Mouse (Mus musculus) CH12.LX (cell line): Measurements from ENCODE around the gene Tkt. TPM values are rescaled to one million over a fixed set of nuclear protein-coding genes. Genes with fewer than 3 reads are reported as not detected.
A peak's percentile ranks its signal among the peaks of the same experiment; 100 is the strongest.

Experiments used
- DNase-seq: peaks from one replicate; pipeline ENCODE4 v3.0.0-alpha.2; 2013; ENCODE audit errors: extremely low read depth
- H3K27ac ChIP-seq: 2 replicates; pipeline ENCODE4 v1.5.1; 2012; ENCODE audit warnings: low read depth, mild to moderate bottlenecking, control low read depth, moderate library complexity; ENCODE audit not compliant: insufficient read depth
- H3K27me3 ChIP-seq: replicated peaks from 2 replicates; pipeline ENCODE3; 2012; ENCODE audit warnings: inconsistent platforms
- H3K36me3 ChIP-seq, 2 experiments: replicated peaks in 1 of 2; 2 replicates each; pipeline versions ENCODE3 to v1.6.1; 2012; ENCODE audit warnings: inconsistent platforms in 1 of 2, low read length in 1 of 2, mild to moderate bottlenecking in 1 of 2, mixed read lengths in 1 of 2, moderate library complexity in 1 of 2; ENCODE audit not compliant: control insufficient read depth in 1 of 2, insufficient read depth in 1 of 2
- H3K4me1 ChIP-seq, 2 experiments: 2 replicates each; pipeline ENCODE4 v1.6.1; 2012; ENCODE audit warnings: inconsistent platforms in 1 of 2, moderate library complexity in 1 of 2; ENCODE audit not compliant: insufficient read depth in 2 of 2, control insufficient read depth in 1 of 2
- H3K4me2 ChIP-seq: 2 replicates; pipeline ENCODE4 v1.6.1; 2012; ENCODE audit warnings: low read depth, mild to moderate bottlenecking, control low read depth; ENCODE audit not compliant: poor library complexity, insufficient read depth, severe bottlenecking
- H3K4me3 ChIP-seq, 3 experiments: fragments of 150-350 bp in 1 of 3; sonication (generic) in 1 of 3; replicated peaks in 1 of 3; 2 replicates each; pipeline versions ENCODE3 to v1.5.1; 2011 to 2012; ENCODE audit warnings: low read depth in 2 of 3, low read length in 2 of 3, mild to moderate bottlenecking in 2 of 3, moderate library complexity in 2 of 3, control low read depth in 1 of 3, improper control_type of control experiment in 1 of 3, inconsistent platforms in 1 of 3, mixed read lengths in 1 of 3; ENCODE audit not compliant: poor library complexity in 1 of 3
- H3K79me2 ChIP-seq: replicated peaks from 2 replicates; pipeline ENCODE4 v1.6.1; 2012; ENCODE audit warnings: mild to moderate bottlenecking, moderate library complexity; ENCODE audit not compliant: control insufficient read depth, poor library complexity, insufficient read depth, severe bottlenecking; ENCODE audit errors: extremely low read depth
- H3K9ac ChIP-seq: 2 replicates; pipeline ENCODE4 v1.6.1; 2012; ENCODE audit warnings: low read depth, mild to moderate bottlenecking, control low read depth, moderate library complexity; ENCODE audit not compliant: insufficient read depth
- H3K9me3 ChIP-seq: replicated peaks from 2 replicates; pipeline ENCODE3; 2012; ENCODE audit warnings: low read length, inconsistent platforms, mixed read lengths
- BHLHE40 ChIP-seq: IDR thresholded peaks from 2 replicates; pipeline ENCODE4 v1.6.1; 2011; ENCODE audit warnings: mild to moderate bottlenecking, low read depth, low read length, improper control_type of control experiment
- CHD1 ChIP-seq: IDR thresholded peaks from 2 replicates; pipeline ENCODE4 v1.6.1; 2012; ENCODE audit warnings: low read depth, low read length, improper control_type of control experiment, inconsistent platforms
- CHD2 ChIP-seq: IDR thresholded peaks from 2 replicates; pipeline ENCODE4 v1.6.1; 2011; ENCODE audit warnings: low read length, improper control_type of control experiment
- CTCF ChIP-seq, 2 experiments: IDR thresholded peaks in 1 of 2; conservative IDR thresholded peaks in 1 of 2; 2 replicates each; pipeline ENCODE4 v1.5.1; 2011 to 2012; ENCODE audit warnings: low read depth in 2 of 2, low read length in 2 of 2, improper control_type of control experiment in 1 of 2, inconsistent platforms in 1 of 2, mild to moderate bottlenecking in 1 of 2, moderate library complexity in 1 of 2
- E2F4 ChIP-seq: IDR thresholded peaks from 2 replicates; pipeline ENCODE4 v1.6.1; 2011; ENCODE audit warnings: low read depth, low read length, improper control_type of control experiment; ENCODE audit not compliant: insufficient replicate concordance
- ELF1 ChIP-seq: IDR thresholded peaks from 2 replicates; pipeline ENCODE4 v1.6.1; 2014; ENCODE audit warnings: low read depth, mild to moderate bottlenecking, inconsistent platforms, low read length, improper control_type of control experiment
- EP300 ChIP-seq: IDR thresholded peaks from 2 replicates; pipeline ENCODE4 v1.6.1; 2011; ENCODE audit warnings: low read length, improper control_type of control experiment
- ETS1 ChIP-seq: conservative IDR thresholded peaks from 2 replicates; pipeline ENCODE4 v1.6.1; 2012; ENCODE audit warnings: low read depth, mild to moderate bottlenecking, inconsistent platforms, low read length, improper control_type of control experiment, moderate library complexity
- GABPA ChIP-seq: IDR thresholded peaks from 2 replicates; pipeline ENCODE4 v1.6.1; 2012; ENCODE audit warnings: low read depth, low read length, improper control_type of control experiment, inconsistent platforms; ENCODE audit not compliant: insufficient replicate concordance
- HCFC1 ChIP-seq: IDR thresholded peaks from 2 replicates; pipeline ENCODE4 v1.6.1; 2012; ENCODE audit warnings: low read depth, mild to moderate bottlenecking, inconsistent platforms, low read length, improper control_type of control experiment
- IRF4 ChIP-seq: IDR thresholded peaks from 2 replicates; pipeline ENCODE4 v1.6.1; 2014; ENCODE audit warnings: low read depth, mild to moderate bottlenecking, inconsistent platforms, low read length, improper control_type of control experiment
- JUN ChIP-seq: IDR thresholded peaks from 2 replicates; pipeline ENCODE4 v1.6.1; 2011; ENCODE audit warnings: low read depth, mild to moderate bottlenecking, low read length, improper control_type of control experiment, moderate library complexity; ENCODE audit not compliant: insufficient read depth
- JUND ChIP-seq: conservative IDR thresholded peaks from 2 replicates; pipeline ENCODE4 v1.6.1; 2011; ENCODE audit warnings: low read depth, low read length, improper control_type of control experiment
- KAT2A ChIP-seq: IDR thresholded peaks from 2 replicates; pipeline ENCODE4 v1.6.1; 2012; ENCODE audit warnings: low read length, improper control_type of control experiment, inconsistent platforms; ENCODE audit not compliant: insufficient replicate concordance
- MAFK ChIP-seq: IDR thresholded peaks from 2 replicates; pipeline ENCODE4 v1.6.1; 2011; ENCODE audit warnings: low read length, improper control_type of control experiment; ENCODE audit not compliant: insufficient replicate concordance
- MAX ChIP-seq: IDR thresholded peaks from 2 replicates; pipeline ENCODE4 v1.6.1; 2011; ENCODE audit warnings: low read length, improper control_type of control experiment
- MAZ ChIP-seq: IDR thresholded peaks from 2 replicates; pipeline ENCODE4 v1.6.1; 2012; ENCODE audit warnings: low read depth, mild to moderate bottlenecking, inconsistent platforms, low read length, improper control_type of control experiment, moderate library complexity
- MEF2A ChIP-seq: IDR thresholded peaks from 2 replicates; pipeline ENCODE4 v1.6.1; 2014; ENCODE audit warnings: low read depth, mild to moderate bottlenecking, inconsistent platforms, low read length, improper control_type of control experiment, borderline replicate concordance
- MXI1 ChIP-seq: IDR thresholded peaks from 2 replicates; pipeline ENCODE4 v1.6.1; 2011; ENCODE audit warnings: mild to moderate bottlenecking, low read depth, low read length, improper control_type of control experiment
- MYC ChIP-seq: IDR thresholded peaks from 2 replicates; pipeline ENCODE4 v1.6.1; 2011; ENCODE audit warnings: low read depth, mild to moderate bottlenecking, improper control_type of control experiment, low read length
- NELFE ChIP-seq: IDR thresholded peaks from 2 replicates; pipeline ENCODE4 v1.6.1; 2011; ENCODE audit warnings: low read depth, low read length, improper control_type of control experiment
- NRF1 ChIP-seq: IDR thresholded peaks from 2 replicates; pipeline ENCODE4 v1.6.1; 2014; ENCODE audit warnings: low read depth, mild to moderate bottlenecking, inconsistent platforms, low read length, improper control_type of control experiment, moderate library complexity
- PAX5 ChIP-seq: IDR thresholded peaks from 2 replicates; pipeline ENCODE4 v1.6.1; 2012; ENCODE audit warnings: low read length, inconsistent platforms, mixed read lengths
- POLR2A ChIP-seq: IDR thresholded peaks from 2 replicates; pipeline ENCODE4 v1.6.1; 2011; ENCODE audit warnings: low read depth, mild to moderate bottlenecking, improper control_type of control experiment, low read length
- POLR2AphosphoS2 ChIP-seq: IDR thresholded peaks from 2 replicates; pipeline ENCODE4 v1.6.1; 2011; ENCODE audit warnings: low read depth, low read length, improper control_type of control experiment
- RAD21 ChIP-seq: IDR thresholded peaks from 2 replicates; pipeline ENCODE4 v1.6.1; 2011; ENCODE audit warnings: low read depth, mild to moderate bottlenecking, low read length, improper control_type of control experiment, moderate library complexity
- RCOR1 ChIP-seq: conservative IDR thresholded peaks from 2 replicates; pipeline ENCODE4 v1.6.1; 2012; ENCODE audit warnings: low read depth, mild to moderate bottlenecking, inconsistent platforms, low read length, improper control_type of control experiment
- SIN3A ChIP-seq: IDR thresholded peaks from 2 replicates; pipeline ENCODE4 v1.6.1; 2012; ENCODE audit warnings: low read length, improper control_type of control experiment, inconsistent platforms
- SMC3 ChIP-seq: IDR thresholded peaks from 2 replicates; pipeline ENCODE4 v1.6.1; 2011; ENCODE audit warnings: low read depth, low read length, improper control_type of control experiment
- TBP ChIP-seq: conservative IDR thresholded peaks from 2 replicates; pipeline ENCODE4 v1.6.1; 2011; ENCODE audit warnings: low read depth, low read length, improper control_type of control experiment
- TCF12 ChIP-seq: IDR thresholded peaks from 2 replicates; pipeline ENCODE4 v1.6.1; 2014; ENCODE audit warnings: low read depth, mild to moderate bottlenecking, inconsistent platforms, low read length, improper control_type of control experiment
- UBTF ChIP-seq: IDR thresholded peaks from 2 replicates; pipeline ENCODE4 v1.6.1; 2012; ENCODE audit warnings: low read depth, mild to moderate bottlenecking, inconsistent platforms, low read length, improper control_type of control experiment, moderate library complexity
- USF1 ChIP-seq: IDR thresholded peaks from 2 replicates; pipeline ENCODE4 v1.6.1; 2014; ENCODE audit warnings: low read depth, mild to moderate bottlenecking, inconsistent platforms, low read length, improper control_type of control experiment
- USF2 ChIP-seq: conservative IDR thresholded peaks from 2 replicates; pipeline ENCODE4 v1.6.1; 2011; ENCODE audit warnings: low read depth, low read length, improper control_type of control experiment
- ZC3H11A ChIP-seq: IDR thresholded peaks from 2 replicates; pipeline ENCODE4 v1.6.1; 2012; ENCODE audit warnings: low read depth, mild to moderate bottlenecking, inconsistent platforms, low read length, improper control_type of control experiment
- ZKSCAN1 ChIP-seq: IDR thresholded peaks from 2 replicates; pipeline ENCODE4 v1.6.1; 2012; ENCODE audit warnings: low read depth, inconsistent platforms, low read length, improper control_type of control experiment, borderline replicate concordance
- ZMIZ1 ChIP-seq: IDR thresholded peaks from 2 replicates; pipeline ENCODE4 v1.6.1; 2012; ENCODE audit warnings: low read depth, mild to moderate bottlenecking, inconsistent platforms, low read length, improper control_type of control experiment
- ZNF384 ChIP-seq: IDR thresholded peaks from 2 replicates; pipeline ENCODE4 v1.6.1; 2012; ENCODE audit warnings: low read depth, low read length, improper control_type of control experiment, inconsistent platforms
- dilution Hi-C: fragments of 300-500 bp; cut with MboI; formaldehyde crosslinking; loops from 2 replicates; pipeline ENCODE4 v1.14.3; 2020; ENCODE audit warnings: low sequenced_read_pairs; ENCODE audit not compliant: extremely low pct_unique_long_range_greater_than_20kb, extremely low pct_ligation_motif_present
- in situ Hi-C: fragments of 300-500 bp; cut with MboI; formaldehyde crosslinking; loops from 3 replicates; pipeline ENCODE4 v1.14.3; 2019; ENCODE audit warnings: low sequenced_read_pairs, low pct_ligation_motif_present, low pct_unique_long_range_greater_than_20kb, mixed read lengths
- polyA plus RNA-seq: library from polyadenylated mRNA; unstranded; fragments of >175 nt; gene quantifications from 2 replicates; pipeline ENCODE4 v1.2.1, GENCODE M21; 2012; ENCODE audit warnings: low read depth; ENCODE audit not compliant: insufficient read length
- total RNA-seq, 2 experiments: library from RNA; depleted of rRNA; stranded (reverse); fragments of 300-350 nt in 1 of 2; fragments of >200 nt in 1 of 2; gene quantifications; 2 replicates each; pipeline ENCODE4 v1.2.3; 2012 to 2014

The Tkt gene
- total and polyA plus RNA-seq, 3 experiments: 450 to 837 (median 456) TPM

DNA sequence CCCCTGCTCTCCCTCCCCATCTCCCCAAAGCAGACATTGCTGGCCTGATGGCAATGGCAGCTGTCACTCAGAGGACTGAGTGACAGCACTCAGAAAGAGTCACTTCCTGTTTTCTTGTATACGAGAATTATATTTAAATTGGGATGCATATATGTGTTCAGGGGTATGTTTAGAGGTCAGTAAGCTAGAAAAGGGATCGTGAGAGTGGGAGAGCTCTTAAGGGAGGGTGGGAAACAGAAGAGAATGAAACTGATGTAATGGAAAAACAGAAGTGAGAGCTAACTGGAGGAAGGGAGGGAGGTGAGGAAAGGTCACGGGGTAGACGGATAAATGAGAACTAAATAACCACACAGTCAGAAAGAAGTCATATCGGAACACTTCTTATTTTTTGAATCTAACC, 31.0 kb downstream of the Tkt start:
- in situ Hi-C loops (no loop called here), dilution Hi-C loops (no loop called here)
- Histone ChIP-seq H3K79me2 (no peaks in the 10 kb centered on the region), H3K27me3 (no peaks in the 10 kb centered on the region)
- DNase-seq: peak; percentile 65
- no peak for TF ChIP-seq RCOR1
- peak; percentile 79 for TF ChIP-seq JUND
- no peak for TF ChIP-seq MAX
- no peak for TF ChIP-seq SIN3A
- peak; percentile 89 for TF ChIP-seq EP300
- no peak for TF ChIP-seq E2F4
- no peak for TF ChIP-seq ZKSCAN1
- no peak for TF ChIP-seq MAFK
- TF ChIP-seq ETS1: peak; percentile 75
- TF ChIP-seq SMC3: no peak
- no peak for TF ChIP-seq UBTF
- peak; percentile 87 for TF ChIP-seq IRF4
- peak; percentile 40; the same call in 1 of the 2 replicates for TF ChIP-seq ELF1
- no peak for TF ChIP-seq NRF1
- TF ChIP-seq TCF12: peak; percentile 30; the same call in 1 of the 2 replicates
- no peak for TF ChIP-seq ZMIZ1
- TF ChIP-seq MEF2A: peak; percentile 58; the same call in 1 of the 2 replicates
- TF ChIP-seq ZNF384: no peak
- no peak for TF ChIP-seq TBP
- peak; percentile 95 for TF ChIP-seq MXI1
- TF ChIP-seq RAD21: no peak
- no peak for TF ChIP-seq ZC3H11A
- TF ChIP-seq CTCF (conservative IDR thresholded peaks at IDR 0.05 in 1 of 2, IDR thresholded peaks at IDR 0.05 in 1 of 2; ENCODE audit: low read depth in 2 of 2, low read length in 2 of 2): no peak
- TF ChIP-seq KAT2A: no peak
- TF ChIP-seq CHD1: no peak
- no peak for TF ChIP-seq POLR2A
- TF ChIP-seq PAX5: no peak
- TF ChIP-seq HCFC1: no peak; the same call in 1 of the 2 replicates
- TF ChIP-seq BHLHE40: peak; percentile 65
- TF ChIP-seq CHD2: no peak
- TF ChIP-seq GABPA: no peak
- TF ChIP-seq JUN: peak; percentile 78
- 0 out of 2 replicates have a peak, but pooled peaks have one; percentile 55 for TF ChIP-seq MAZ
- no peak for TF ChIP-seq NELFE
- no peak for TF ChIP-seq USF1
- TF ChIP-seq USF2: no peak
- TF ChIP-seq MYC: no peak
- no peak for TF ChIP-seq POLR2AphosphoS2
- TF ChIP-seq, all 38 proteins: peak for 11
- Histone ChIP-seq H3K4me1 (peaks cover 3 to 33% of the 10 kb centered on the region in 2 experiments), H3K9ac (no peak overlapping the region), H3K9me3 (no peaks in the 10 kb centered on the region), H3K4me3 (no peak overlapping the region), H3K36me3 (peaks cover 10 to 30% of the 10 kb centered on the region in 2 experiments), H3K4me2 (peak overlapping the region; percentile 2; the same call in 1 of the 2 replicates), H3K27ac (no peak overlapping the region)
